Mouse (Mus musculus): ENCODE results near the gene Mrps35.

The Mrps35 gene

DNA sequence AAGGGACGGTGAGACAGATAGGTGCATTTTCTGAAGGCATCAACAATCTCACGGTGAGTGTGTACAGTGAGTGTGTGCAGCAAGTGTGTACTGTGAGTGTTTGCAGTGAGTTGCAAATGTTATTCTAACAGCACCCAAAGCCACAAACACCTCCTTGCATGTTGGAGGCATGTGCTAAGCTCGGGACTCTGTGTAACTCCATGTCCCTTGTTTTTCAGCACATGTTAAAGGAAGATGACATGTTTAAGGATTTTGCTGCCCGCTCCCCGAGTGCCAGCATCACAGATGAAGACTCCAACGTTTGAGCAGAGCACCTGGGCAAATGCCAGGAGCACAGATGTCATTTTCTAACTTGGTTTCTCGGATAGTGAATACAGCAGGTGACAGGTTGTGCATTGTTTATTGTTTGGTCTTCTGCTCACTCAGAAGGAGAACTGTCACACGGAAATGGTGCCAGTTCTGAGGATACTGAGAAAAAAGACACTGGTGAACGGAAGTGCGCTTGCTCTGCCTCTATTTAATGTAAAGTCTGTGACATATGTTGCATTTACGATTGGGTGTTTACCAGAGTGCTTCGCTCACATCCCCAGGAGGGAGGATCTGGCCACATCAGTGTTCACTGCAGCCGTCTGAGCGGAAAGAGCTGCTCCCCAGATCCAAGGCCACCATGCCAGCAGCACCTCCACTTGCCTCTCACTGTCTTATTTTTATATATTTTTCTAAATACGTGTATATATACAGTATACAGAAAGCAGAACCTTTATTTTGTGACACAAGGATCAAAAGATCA, 12.3 kb upstream of the Mrps35 start:
- WGBS, result 69% methylated on average over 15 of the region's 15 CpGs

DNA sequence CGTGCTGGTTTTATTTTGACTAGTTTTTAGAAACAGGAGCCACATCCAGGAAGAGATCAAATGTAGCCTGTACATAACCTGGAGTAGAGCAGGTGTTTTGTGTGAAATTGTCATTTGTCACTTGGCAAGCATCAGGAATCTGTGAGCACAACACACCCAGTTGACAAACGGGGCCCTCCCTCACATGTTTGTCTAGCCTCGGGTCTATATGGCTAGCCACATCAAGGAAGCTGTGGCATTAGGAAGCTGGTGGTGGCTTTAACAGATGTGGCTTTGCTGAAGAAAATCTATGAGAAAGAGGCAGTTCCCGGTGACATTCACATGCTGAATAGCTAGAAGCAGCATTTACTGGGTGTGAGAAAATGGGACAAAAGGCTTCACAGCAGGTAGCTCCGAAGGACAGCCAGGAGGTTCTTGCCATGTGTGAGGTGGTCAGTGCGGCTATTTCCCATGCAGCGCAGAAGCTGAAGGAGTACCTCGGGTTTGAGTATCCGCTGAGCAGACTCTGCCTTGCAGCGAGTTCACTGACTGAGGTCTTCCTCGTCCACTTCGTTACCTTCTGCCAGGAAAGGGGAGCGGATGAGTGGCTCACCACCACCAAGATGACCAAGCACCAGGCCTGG, 10.2 kb upstream of the Mrps35 start, which contains the start of gene Rep15:
Rep15 (plus strand) TSS at position 282 of the 623 bp plus-strand sequence.
- WGBS, result 70% methylated on average over 13 of the region's 13 CpGs

DNA sequence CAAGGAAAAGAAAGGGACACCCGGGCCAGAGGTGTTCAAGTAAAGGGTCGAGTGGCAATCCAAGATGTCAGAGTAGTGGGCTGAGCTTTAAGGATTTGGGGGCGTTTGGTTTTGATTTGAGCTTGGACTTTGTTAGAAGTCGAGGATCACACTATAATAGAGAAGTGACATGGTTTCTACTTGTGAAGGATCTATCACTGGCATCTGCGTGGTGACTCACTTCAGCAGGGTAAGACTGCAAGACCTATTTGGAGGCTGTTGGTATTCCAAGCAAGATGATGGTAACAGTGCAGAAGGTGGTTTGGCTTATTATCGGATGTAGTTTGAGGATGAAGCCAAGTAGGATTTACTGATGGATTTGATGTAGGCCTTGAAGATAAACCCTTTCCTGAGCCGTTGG, 1.1 kb downstream of the Mrps35 start:
- whole genome bisulfite sequencing, result 41% methylated on average over 7 of the region's 7 CpGs

DNA sequence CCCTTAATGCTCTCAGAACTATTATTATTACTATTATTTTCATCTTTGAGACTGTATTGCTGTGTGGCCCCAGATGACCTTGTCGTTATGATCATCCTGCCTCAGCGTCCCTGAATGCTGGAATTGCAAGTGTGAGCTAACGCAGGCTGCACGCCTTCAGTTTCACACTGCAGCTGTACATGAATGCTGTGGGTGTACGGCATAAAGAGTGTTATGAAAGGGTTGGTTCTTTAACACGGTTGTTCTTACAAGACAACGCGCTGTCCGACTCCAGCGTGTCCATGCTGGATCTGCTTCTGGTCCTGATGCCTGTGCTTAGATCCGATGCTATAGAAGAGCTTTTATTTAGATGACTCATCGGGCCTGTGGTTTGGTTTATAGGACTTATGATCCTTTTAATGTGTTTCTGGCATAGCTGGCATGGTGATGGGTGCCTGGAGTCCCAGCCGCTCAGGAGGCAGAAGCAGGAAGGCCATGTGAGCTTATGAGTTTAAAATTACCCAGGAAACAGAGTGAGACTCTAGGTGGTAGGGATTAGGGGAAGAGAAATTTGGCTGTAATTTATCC, 6.8 kb downstream of the Mrps35 start:
- WGBS, result 68% methylated on average over 13 of the region's 13 CpGs

DNA sequence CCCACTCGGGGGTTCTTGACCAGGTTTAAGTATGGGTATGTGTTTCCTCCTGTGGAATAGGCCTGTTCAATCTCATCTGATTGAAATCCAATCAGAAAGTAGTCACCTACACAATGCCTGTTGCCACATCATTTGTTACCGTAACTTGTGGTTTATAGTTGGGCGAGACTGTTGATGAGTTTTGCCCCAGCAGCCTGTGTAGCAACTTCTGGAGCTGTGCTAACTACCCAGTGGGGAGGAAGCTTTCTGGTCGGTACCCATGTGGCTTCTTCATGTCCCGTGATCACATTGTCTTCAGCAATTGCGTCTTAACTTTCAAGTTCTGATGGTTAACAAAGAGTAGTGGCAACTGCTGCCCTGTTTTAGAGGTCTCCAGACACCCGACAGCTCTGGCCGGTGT, 9.1 kb downstream of the Mrps35 start:
- WGBS, result 93% methylated on average over 8 of the region's 8 CpGs

DNA sequence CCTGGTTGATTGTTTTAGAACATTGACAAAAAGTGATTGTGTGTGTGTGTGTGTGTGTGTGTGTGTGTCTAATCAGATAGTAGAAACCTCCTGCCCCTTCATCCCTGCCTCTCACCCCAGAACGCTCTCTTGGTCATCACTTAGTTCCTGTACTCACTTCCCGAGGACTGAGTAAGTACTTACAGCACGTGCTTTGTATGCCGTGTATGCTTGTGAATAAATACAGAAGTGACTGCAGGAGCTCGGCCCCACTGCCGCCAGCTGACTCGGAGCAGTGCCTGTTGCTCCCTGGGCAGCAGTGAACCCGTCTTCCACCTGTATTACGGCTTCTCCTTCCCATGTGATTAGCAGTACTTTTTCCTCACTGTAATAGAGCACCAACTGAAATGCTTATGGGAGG, 9.9 kb downstream of the Mrps35 start:
- 86% methylated on average over 9 of the region's 9 CpGs for WGBS

DNA sequence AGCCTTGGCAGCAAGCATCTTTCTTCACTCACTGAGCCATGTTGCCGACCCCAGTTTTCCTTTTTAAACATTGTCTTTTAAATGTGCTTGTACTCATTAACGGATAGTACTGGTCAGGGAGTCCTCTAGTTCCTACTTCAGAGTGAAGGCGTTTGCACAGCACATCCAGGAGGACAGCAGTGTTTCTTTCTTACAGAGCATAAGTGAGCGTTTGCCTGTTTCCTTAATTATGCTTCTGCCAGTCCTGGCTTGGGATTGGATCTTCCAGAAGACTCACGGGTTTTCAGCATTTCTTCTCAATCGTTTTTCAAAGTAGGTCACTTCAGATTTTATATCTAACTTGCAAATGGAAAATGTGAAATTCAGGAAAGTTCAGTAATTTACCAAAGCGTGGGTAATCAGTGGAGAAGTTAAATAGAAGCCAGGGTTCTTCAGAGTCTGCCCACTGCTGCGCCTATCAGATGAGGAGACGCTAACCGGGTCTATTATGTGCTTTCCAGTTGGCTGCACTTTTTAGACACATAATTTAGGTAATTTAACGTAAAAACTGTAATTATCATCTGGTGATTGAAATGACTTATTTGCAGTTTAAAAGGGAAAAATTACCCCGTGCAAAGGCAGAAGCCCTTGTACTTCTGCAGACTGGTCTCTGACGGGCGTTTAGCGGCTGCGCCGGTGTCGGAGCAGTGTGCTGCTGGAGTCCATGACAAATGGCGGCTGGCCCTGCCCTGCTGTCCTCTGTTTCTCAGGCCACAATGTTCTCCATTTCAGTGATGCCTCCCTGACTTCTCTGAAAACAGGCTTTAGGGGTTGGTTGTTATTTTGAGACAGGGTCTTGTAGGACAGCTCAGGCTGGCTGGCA, 11.5 kb downstream of the Mrps35 start:
- 67% methylated on average over 19 of the region's 19 CpGs for WGBS

DNA sequence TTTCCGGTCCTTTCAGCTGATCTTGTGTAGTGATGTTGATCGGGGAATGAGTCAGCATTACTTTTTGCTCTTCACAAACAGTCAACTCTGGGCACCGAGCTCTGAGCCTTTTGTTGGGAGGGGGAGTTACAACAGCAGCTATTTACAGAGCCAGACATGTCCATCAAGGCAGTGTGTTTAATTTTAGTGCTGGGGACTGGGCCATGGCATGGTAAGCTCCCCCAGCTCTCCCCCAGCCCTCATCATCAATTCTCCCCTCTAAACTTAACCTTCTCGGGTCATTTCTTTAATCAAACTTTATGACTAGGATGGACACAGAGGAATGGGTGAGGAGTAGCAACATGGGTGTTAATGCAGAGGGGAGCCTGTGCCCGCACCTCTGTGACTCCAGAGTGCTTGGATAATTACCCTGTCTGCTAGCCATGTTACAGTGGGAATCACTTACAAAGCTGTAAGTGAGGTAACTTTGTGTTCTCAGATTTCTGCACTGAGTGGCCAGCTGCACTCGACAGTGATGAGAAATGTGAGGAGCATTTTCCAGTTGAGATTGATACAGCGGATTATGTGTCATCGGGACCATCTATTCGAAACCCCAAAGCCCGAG, 12.9 kb downstream of the Mrps35 start:
- 81% methylated on average over 10 of the region's 10 CpGs for WGBS

DNA sequence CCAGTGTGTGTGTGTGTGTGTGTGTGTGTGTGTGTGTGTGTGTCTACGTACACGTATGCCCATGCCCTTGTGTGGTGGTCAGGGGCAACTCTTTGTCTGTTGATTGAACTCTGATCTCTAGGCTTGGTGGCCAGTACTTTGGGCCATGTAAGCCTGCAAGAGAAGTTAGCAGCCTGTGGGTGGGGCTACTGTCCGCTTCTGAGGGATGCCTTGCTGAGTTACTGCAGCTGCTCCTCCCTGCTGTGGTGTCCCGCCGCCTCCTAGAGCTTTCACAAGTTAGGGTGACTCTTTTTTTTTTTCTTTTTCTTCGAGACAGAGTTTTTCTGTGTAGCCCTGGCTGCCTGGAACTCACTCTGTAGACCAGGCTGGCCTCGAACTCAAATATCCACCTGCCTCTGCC, 16.8 kb downstream of the Mrps35 start:
- WGBS, result 73% methylated on average over 7 of the region's 7 CpGs

DNA sequence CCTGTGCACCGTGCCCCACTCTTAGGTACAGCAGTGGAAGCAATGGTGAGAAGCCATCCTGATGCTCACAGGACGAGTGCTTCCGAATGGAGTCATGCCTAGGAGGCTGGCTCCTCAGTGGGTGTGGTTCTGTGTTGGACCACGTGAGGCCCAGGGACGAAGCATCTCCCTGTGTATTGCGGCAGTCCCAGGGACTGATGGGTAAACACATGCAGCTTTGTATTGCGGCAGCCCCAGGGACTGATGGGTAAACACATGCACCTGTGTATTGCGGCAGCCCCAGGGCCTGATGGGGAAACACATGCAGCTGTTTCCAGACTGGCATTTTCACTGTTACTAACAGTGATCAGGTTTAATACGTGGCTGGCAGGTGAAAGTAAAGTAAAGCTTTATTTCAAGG, 19.1 kb downstream of the Mrps35 start:
- WGBS, result 74% methylated on average over 9 of the region's 9 CpGs

DNA sequence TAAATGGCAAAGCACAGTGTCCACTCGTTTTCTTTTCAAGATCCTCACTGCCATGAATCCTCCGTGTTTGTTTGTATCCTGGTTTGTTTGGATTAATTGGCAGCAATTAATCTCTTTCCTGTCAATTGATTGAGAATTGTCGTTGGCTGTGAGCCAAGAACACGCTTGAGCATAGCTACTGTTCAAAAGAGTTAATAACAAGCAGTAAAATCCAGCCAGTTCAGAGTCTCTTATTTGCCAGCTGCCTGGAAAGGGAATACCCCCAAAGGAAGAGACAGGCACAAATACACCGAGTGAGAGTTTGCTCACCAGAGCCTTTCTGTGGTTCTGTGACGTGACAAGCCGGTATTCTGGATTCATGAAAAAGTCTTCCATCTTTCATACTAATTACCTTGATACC, 19.5 kb downstream of the Mrps35 start:
- WGBS, result 56% methylated on average over 7 of the region's 7 CpGs

DNA sequence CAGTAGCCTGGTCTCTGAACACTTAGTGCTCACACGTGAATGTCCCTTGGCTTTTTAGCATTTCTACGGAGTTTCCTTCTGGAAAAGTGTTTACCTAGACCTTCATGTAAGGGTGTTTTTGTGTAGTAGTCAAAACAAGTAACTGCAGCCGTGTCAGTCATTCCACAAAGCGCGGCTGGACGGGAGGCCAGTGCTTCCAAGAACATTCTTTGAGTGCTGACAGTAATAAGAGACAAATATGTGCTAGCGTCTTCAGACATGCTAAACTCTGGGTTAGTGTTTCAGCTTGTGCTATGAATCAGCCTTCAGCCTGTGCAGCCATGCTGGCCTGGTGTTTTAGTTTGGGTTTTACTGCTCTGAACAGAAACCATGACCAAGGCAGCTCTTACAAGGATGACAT, 20.1 kb downstream of the Mrps35 start:
- 86% methylated on average over 7 of the region's 7 CpGs for WGBS

DNA sequence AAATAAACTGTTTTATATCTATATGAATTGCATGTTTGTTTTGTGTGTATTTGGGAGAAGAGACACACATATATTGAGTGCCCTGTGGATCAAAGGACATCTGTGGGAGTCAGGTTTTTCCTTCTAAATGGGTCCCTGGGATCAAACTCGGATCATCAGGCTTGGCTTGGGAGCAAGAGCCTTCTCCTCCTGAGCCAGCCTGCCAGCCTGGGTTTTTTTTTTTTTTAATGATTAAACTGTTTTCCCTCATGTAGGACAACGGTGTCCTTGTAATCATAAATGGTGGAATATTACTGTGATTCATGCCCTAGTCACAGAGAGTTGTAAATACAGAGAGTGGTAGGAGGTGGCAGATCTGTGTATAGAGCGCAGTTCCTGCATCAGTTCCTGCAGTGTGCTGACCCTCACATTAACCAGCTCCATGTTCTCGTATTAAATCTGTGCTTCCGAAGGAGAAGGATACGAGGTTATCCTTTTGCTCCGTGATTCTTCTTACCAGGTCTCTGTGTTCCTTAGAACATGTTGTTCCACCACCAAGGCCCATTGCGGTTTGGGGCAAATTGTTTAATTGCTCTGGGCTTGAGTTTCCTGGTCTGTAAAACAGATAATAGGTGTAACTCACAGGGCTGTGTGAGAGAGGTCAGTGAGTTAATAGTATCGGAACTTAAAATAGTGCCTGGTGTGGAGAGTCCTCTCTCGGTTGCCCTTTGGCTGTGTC, 21.8 kb downstream of the Mrps35 start:
- WGBS, result 85% methylated on average over 10 of the region's 10 CpGs

DNA sequence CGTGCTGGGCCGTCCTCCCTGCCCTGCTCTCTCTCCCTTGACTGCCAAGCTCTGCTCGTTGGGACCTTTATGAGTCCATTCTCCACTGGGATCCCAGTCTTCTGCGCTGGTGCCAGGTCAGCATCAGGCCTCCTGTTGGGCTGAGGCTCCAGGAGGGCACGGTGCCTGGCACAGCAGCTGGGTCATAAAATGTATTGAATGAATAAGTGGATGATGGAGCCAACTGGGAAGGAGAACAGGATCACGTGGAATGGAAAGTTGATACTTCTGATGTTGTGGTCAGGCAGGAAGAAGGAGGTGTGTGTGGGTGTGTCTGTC, 22.3 kb downstream of the Mrps35 start:
- 76% methylated on average over 6 of the region's 6 CpGs for WGBS

DNA sequence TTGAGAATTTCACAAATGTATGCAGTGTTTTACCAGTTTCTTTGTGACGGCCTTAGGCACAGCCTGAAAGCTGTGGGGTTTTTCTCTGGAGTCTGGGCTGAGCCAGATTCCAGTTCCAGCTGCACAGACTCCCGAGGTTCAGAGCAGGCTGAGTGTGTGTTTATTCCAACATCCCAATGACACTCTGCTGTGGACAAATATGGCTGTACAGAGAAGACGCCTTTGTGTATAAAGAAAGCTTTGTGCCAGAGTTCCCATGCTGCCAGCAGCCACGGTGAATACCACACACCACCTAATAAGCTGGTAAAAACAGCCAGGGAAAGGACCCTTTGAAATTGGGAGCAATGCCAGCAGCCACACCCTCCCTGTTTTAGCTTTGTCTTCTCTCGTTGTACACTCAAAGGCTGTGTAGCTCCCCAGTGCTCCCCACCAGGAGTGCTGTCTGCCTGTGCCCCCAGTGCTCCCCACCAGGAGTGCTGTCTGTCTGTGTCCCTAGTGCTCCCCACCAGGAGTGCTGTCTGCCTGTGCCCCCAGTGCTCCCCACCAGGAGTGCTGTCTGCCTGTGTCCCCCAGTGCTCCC, 33.3 kb downstream of the Mrps35 start:
- WGBS, result 24% methylated on average over 5 of the region's 5 CpGs

DNA sequence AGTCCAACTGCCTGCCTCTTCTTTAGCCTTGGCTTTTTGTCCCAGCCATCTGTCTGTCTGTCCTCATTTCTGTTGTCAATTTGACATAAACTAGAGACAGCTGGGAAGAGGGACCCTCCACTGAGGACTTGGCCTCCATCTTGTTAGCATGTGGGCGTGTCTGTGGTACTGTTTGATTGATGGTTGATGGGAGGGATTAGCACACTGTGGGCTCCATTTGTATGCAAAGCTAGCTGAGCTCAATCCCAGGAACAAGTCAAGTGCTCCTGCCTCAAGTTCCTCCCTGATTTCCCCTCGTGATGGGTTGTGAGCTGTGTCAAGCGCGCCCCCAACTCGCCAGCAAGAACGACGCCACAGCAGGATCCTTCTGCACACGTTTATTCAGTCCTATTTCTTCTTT, 34.3 kb downstream of the Mrps35 start:
- 84% methylated on average over 8 of the region's 8 CpGs for WGBS

DNA sequence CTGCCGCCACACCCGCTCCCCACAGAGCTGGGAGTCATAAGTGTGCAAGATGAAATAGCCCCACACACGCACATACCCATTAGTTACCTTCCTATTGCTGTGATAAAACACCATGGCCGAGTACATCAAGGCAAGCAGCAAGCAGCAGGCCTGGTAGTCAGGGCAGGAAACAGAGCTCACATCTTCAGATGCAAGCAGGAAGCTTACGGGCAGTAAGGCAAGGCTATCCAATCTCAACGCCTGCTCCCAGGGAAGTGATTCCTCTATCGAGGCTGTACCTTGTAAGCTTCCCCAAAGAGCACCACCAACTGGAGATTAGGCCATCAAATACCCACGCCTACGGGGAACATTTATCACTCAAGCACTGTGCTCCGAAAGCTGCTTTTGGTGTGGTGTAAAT, 37.4 kb downstream of the Mrps35 start:
- WGBS, result 92% methylated on average over 10 of the region's 10 CpGs

DNA sequence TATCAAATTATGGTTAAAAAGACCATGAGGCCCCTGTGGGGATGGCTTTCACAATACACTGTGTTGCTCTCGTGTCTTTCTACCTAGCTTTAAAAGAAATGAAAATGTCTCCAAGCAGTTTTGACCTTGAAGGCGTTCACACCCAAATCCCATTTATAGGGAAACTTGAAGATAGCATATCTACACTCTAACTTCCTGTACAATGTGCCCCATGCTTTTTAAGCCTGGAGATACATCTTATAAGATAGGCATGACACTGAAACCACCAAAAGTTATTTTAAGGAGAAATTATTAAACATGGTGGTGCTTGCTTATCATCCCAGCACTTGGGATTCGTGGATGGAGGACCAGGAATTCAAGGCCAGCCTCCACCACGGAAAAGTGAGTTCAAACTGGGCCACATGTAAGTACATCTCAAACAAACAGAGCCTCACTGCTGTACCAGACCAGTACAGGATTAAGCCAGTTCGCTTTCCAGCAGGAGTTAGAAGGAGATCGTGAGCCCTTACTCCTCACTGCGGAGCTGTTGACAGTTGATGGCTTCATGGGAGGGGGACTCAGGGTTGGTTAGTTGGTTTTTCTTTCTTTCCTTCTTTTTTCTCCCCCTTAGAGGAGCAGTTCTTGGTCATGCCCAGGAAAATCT, 43.0 kb downstream of the Mrps35 start:
- WGBS, result 87% methylated on average over 7 of the region's 7 CpGs

DNA sequence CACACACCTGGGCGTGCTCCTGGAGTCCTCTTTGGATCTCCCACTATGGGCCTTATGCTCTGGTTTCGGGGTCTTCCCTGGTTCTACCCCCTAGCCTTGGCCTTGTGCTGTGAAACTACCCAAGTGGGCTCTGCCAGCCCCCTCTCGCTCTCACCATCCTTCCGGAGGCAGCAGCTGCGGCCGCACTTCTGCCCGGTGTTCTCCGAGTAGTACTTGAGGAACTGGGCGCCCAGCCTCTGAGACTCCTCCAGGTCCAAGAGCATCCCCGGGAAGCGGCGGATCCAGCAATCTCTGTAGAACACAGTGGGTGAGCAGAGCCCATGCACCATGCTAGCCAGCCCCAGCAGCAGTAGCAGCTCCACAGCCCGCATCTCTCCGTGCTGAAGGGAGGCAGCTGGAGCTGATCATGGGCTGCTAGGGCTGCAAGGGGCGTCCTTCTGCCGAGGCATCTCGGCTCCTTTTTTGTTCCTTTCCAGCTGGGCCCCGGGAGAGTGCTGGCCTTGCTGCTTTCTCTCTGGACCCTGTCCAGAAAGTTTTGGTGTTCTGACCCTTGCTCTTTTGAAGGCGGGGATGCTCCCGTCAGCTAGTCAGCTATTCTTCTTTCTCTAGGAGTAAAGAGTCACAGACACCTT, 44.1 kb downstream of the Mrps35 start, which contains the start of gene Mansc4:
Mansc4 (minus strand) TSS at position 439 of the 632 bp plus-strand sequence.
- 20% methylated on average over 20 of the region's 20 CpGs for WGBS

DNA sequence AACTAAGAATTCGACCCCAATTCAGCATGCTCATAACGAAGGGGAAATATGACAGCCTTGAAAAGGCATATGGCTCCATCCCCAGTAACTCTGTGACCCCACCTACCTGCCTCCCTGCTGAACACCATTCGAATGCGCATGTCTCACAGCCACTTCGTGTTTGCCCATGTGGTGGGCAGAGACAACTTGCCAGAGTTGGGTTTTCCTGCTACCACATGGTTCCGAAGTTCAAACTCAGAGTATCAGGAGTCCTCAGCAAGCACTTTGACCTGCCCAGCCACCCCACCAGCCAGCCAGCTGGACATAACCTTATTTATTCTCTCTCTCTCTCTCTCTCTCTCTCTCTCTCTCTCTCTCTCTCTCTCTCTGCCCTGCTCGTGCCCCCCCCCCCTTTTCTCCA, 45.2 kb downstream of the Mrps35 start:
- 73% methylated on average over 6 of the region's 7 CpGs for WGBS
